Mouse (Mus musculus) stomach, embryonic 16.5 days (tissue): ENCODE results near the gene Rpl23. TPM values are rescaled to one million over a fixed set of nuclear protein-coding genes. Genes with fewer than 3 reads are reported as not detected.

Experiments
- ATAC-seq: fragments of 200-750 bp; cut with Nextera tagmentation; 2 replicates; pipeline ENCODE4 v1.8.0; 2017; ENCODE audit warnings: moderate number of reproducible peaks, moderate TSS enrichment; ENCODE audit not compliant: insufficient read depth, low FRiP score
- H3K27ac ChIP-seq: fragments of 300-500 bp; sonication (generic); 2 replicates; pipeline ENCODE4 v1.5.1; 2014; ENCODE audit warnings: low read length
- H3K27me3 ChIP-seq: fragments of 300-500 bp; sonication (generic); 2 replicates; pipeline ENCODE4 v1.6.1; 2014; ENCODE audit warnings: low read length, control low read depth, mixed read lengths; ENCODE audit not compliant: control insufficient read depth, insufficient read depth
- H3K36me3 ChIP-seq: fragments of 300-500 bp; sonication (generic); 2 replicates; pipeline ENCODE4 v1.6.1; 2014; ENCODE audit warnings: low read length; ENCODE audit not compliant: control insufficient read depth, insufficient read depth
- H3K4me1 ChIP-seq: fragments of 300-500 bp; sonication (generic); 2 replicates; pipeline ENCODE4 v1.6.1; 2014; ENCODE audit warnings: low read length, control low read depth, mixed read lengths; ENCODE audit not compliant: control insufficient read depth, insufficient read depth
- H3K4me2 ChIP-seq: fragments of 300-500 bp; sonication (generic); 2 replicates; pipeline ENCODE4 v1.6.1; 2014; ENCODE audit warnings: low read depth, low read length, mixed read lengths
- H3K4me3 ChIP-seq: fragments of 300-500 bp; sonication (generic); replicated peaks from 2 replicates; pipeline ENCODE4 v1.5.1; 2014; ENCODE audit warnings: mild to moderate bottlenecking, low read length
- H3K9ac ChIP-seq: fragments of 300-500 bp; sonication (generic); 2 replicates; pipeline ENCODE4 v1.6.1; 2014; ENCODE audit warnings: low read length
- H3K9me3 ChIP-seq: fragments of 300-500 bp; sonication (generic); replicated peaks from 2 replicates; pipeline ENCODE4 v1.6.1; 2016; ENCODE audit warnings: low read length, control low read depth; ENCODE audit not compliant: control insufficient read depth
- WGBS: fragments of 180-500 bp; shearing (Covaris S2); extraction: QIAGEN DNeasy Blood & Tissue Kit; methylation state at CpG from one replicate; pipeline ENCODE4 v1.1.7; 2014; 5-methylcytosine and 5-hydroxymethylcytosine counted together
- polyA plus RNA-seq: library from polyadenylated mRNA; unstranded; fragments of >200 nt; fragmentation: Nextera tagmentation; extraction: Ambion mirVana; gene quantifications from 2 replicates; pipeline ENCODE4 v1.2.1, GENCODE M21; 2015

The Rpl23 gene
- polyA plus RNA-seq, 1 experiment from 2014 or later: 586 TPM

GRCm38 (mm10) chr11:97744063-97744717 lies 38.0 kb downstream of the Rpl23 start, which contains the start of gene Pip4k2b:
Gene Pip4k2b (minus strand): TSS chr11:97744704.
- peak; percentile 13; the same call in 1 of the 2 replicates for ATAC-seq

GRCm38 (mm10) chr11:97743423-97743822 lies 38.8 kb downstream of the Rpl23 start:
- Histone ChIP-seq H3K27ac (peak overlapping the region; percentile 80; the same call in 1 of the 2 replicates), H3K4me3 (peak overlapping the region; percentile 72), H3K36me3 (peaks cover 11% of the 10 kb centered on the region; the same call in 1 of the 2 replicates), H3K4me2 (peak overlapping the region; percentile 79), H3K27me3 (no peaks in the 10 kb centered on the region), H3K9ac (peak overlapping the region; percentile 86), H3K4me1 (peaks cover 17% of the 10 kb centered on the region), H3K9me3 (no peaks in the 10 kb centered on the region)
- ATAC-seq: no peak
- 12% methylated on average over 9 of the region's 9 CpGs for WGBS

More at GRCm38 (mm10) chr11:97744063-97744717, 38.0 kb downstream of the Rpl23 start, which contains the start of gene Pip4k2b:
- Histone ChIP-seq H3K9ac (peak within 1 kb of the TSS; percentile 96), H3K4me3 (peak within 1 kb of the TSS; percentile 72), H3K27me3 (no peaks in the 10 kb centered on the region), H3K4me2 (peak within 1 kb of the TSS; percentile 79), H3K9me3 (no peaks in the 10 kb centered on the region), H3K4me1 (peaks cover 17% of the 10 kb centered on the region), H3K36me3 (peaks cover 15% of the 10 kb centered on the region; the same call in 1 of the 2 replicates), H3K27ac (peak within 1 kb of the TSS; percentile 95)
- WGBS: under 1% methylated on average over 54 of the region's 63 CpGs

- Histone ChIP-seq H3K27me3 (no peaks in the 10 kb centered on the region), H3K9ac (0 out of 2 replicates have a peak overlapping the region, but pooled peaks have one; percentile 86), H3K36me3 (0 out of 2 replicates have a peak, but pooled peaks cover 7% of the 10 kb centered on the region), H3K4me2 (peak overlapping the region; percentile 79), H3K4me3 (no peak overlapping the region), H3K27ac (no peak overlapping the region), H3K4me1 (peaks cover 21% of the 10 kb centered on the region), H3K9me3 (no peaks in the 10 kb centered on the region)
- no peak for ATAC-seq
- WGBS: 85% methylated on average over 9 of the region's 9 CpGs
These were observed 39.6 kb downstream of the Rpl23 start for GRCm38 (mm10) chr11:97742591-97742990.

- WGBS: 90% methylated on average over 5 of the region's 5 CpGs
- Histone ChIP-seq H3K4me1 (peaks cover 25% of the 10 kb centered on the region), H3K27me3 (no peaks in the 10 kb centered on the region), H3K4me2 (no peak overlapping the region), H3K9ac (no peak overlapping the region), H3K27ac (no peak overlapping the region), H3K4me3 (no peak overlapping the region), H3K36me3 (0 out of 2 replicates have a peak, but pooled peaks cover 7% of the 10 kb centered on the region), H3K9me3 (no peaks in the 10 kb centered on the region)
- no peak for ATAC-seq
These were observed 40.1 kb downstream of the Rpl23 start for GRCm38 (mm10) chr11:97742157-97742556.

GRCm38 (mm10) chr11:97740190-97740589 lies 42.0 kb downstream of the Rpl23 start:
- Histone ChIP-seq H3K36me3 (no peaks in the 10 kb centered on the region), H3K27ac (no peak overlapping the region), H3K4me3 (no peak overlapping the region), H3K27me3 (no peaks in the 10 kb centered on the region), H3K9me3 (no peaks in the 10 kb centered on the region), H3K4me2 (no peak overlapping the region), H3K4me1 (peaks cover 25% of the 10 kb centered on the region), H3K9ac (no peak overlapping the region)
- WGBS: 48% methylated on average over 7 of the region's 7 CpGs
- no peak for ATAC-seq

- no peaks in the 10 kb centered on the region for H3K36me3 ChIP-seq
- peaks cover 25% of the 10 kb centered on the region for H3K4me1 ChIP-seq
- no peaks in the 10 kb centered on the region for H3K27me3 ChIP-seq
- no peak overlapping the region for H3K4me2 ChIP-seq
- ATAC-seq: no peak
- H3K27ac ChIP-seq: no peak overlapping the region
- 90% methylated on average over 3 of the region's 3 CpGs for WGBS
- no peaks in the 10 kb centered on the region for H3K9me3 ChIP-seq
- H3K4me3 ChIP-seq: no peak overlapping the region
- no peak overlapping the region for H3K9ac ChIP-seq
These were observed 43.1 kb downstream of the Rpl23 start for GRCm38 (mm10) chr11:97739155-97739554.

- no peak overlapping the region for H3K4me2 ChIP-seq
- ATAC-seq: no peak
- WGBS: 55% methylated on average over 6 of the region's 6 CpGs
- H3K9ac ChIP-seq: no peak overlapping the region
- no peaks in the 10 kb centered on the region for H3K27me3 ChIP-seq
- no peak overlapping the region for H3K4me3 ChIP-seq
- peaks cover 24% of the 10 kb centered on the region for H3K4me1 ChIP-seq
- H3K36me3 ChIP-seq: no peaks in the 10 kb centered on the region
- H3K27ac ChIP-seq: no peak overlapping the region
- H3K9me3 ChIP-seq: no peaks in the 10 kb centered on the region
These were observed 43.5 kb downstream of the Rpl23 start for GRCm38 (mm10) chr11:97738703-97739102.

GRCm38 (mm10) chr11:97737600-97737999 lies 44.6 kb downstream of the Rpl23 start:
- Histone ChIP-seq H3K4me3 (no peak overlapping the region), H3K36me3 (no peaks in the 10 kb centered on the region), H3K4me1 (peaks cover 13% of the 10 kb centered on the region; the same call in 1 of the 2 replicates), H3K9ac (no peak overlapping the region), H3K27ac (no peak overlapping the region), H3K9me3 (no peaks in the 10 kb centered on the region), H3K27me3 (no peaks in the 10 kb centered on the region), H3K4me2 (no peak overlapping the region)
- WGBS: 62% methylated on average over 4 of the region's 4 CpGs
- no peak for ATAC-seq

- ATAC-seq: no peak
- WGBS: 85% methylated on average over 5 of the region's 5 CpGs
- H3K27ac ChIP-seq: no peak overlapping the region
These were observed 45.6 kb downstream of the Rpl23 start for GRCm38 (mm10) chr11:97736645-97737044.

More at GRCm38 (mm10) chr11:97736645-97737044, 45.6 kb downstream of the Rpl23 start:
- Histone ChIP-seq H3K27me3 (no peaks in the 10 kb centered on the region), H3K36me3 (no peaks in the 10 kb centered on the region), H3K4me3 (no peak overlapping the region), H3K4me2 (no peak overlapping the region), H3K9me3 (no peaks in the 10 kb centered on the region), H3K4me1 (peaks cover 12% of the 10 kb centered on the region; the same call in 1 of the 2 replicates), H3K9ac (no peak overlapping the region)
